Mouse (Mus musculus) heart, embryonic 15.5 days (tissue): ENCODE data around the gene Clca3a1. TPM values are rescaled to one million over a fixed set of nuclear protein-coding genes. Genes with fewer than 3 reads are reported as not detected.
A peak's percentile ranks its signal among the peaks of the same experiment; 100 is the strongest.

Experiments
- ATAC-seq: fragments of 200-750 bp; cut with Nextera tagmentation; replicated peaks from 2 replicates; pipeline ENCODE4 v1.8.0; 2017; ENCODE audit warnings: low read depth, moderate TSS enrichment; ENCODE audit not compliant: insufficient number of reproducible peaks, insufficient read depth, low FRiP score
- H3K27ac ChIP-seq: fragments of 300-500 bp; sonication (generic); 2 replicates; pipeline ENCODE4 v1.5.1; 2015; ENCODE audit warnings: mild to moderate bottlenecking, inconsistent platforms
- H3K27me3 ChIP-seq: fragments of 300-500 bp; sonication (generic); 2 replicates; pipeline ENCODE4 v1.6.1; 2015; ENCODE audit warnings: inconsistent platforms
- H3K36me3 ChIP-seq: fragments of 300-500 bp; sonication (generic); 2 replicates; pipeline ENCODE4 v1.6.1; 2015; ENCODE audit warnings: mild to moderate bottlenecking, inconsistent platforms
- H3K4me1 ChIP-seq: fragments of 300-500 bp; sonication (generic); replicated peaks from 2 replicates; pipeline ENCODE4 v1.6.1; 2015; ENCODE audit warnings: inconsistent platforms
- H3K4me2 ChIP-seq: fragments of 300-500 bp; sonication (generic); 2 replicates; pipeline ENCODE4 v1.6.1; 2015; ENCODE audit warnings: inconsistent platforms, mild to moderate bottlenecking, moderate library complexity
- H3K4me3 ChIP-seq: fragments of 300-500 bp; sonication (generic); 2 replicates; pipeline ENCODE4 v1.5.1; 2015; ENCODE audit warnings: mild to moderate bottlenecking, inconsistent platforms
- H3K9ac ChIP-seq: fragments of 300-500 bp; sonication (generic); 2 replicates; pipeline ENCODE4 v1.6.1; 2015; ENCODE audit warnings: mild to moderate bottlenecking, inconsistent platforms
- H3K9me3 ChIP-seq: fragments of 300-500 bp; sonication (generic); replicated peaks from 2 replicates; pipeline ENCODE4 v1.6.1; 2016; ENCODE audit warnings: inconsistent platforms
- WGBS: fragments of 180-500 bp; shearing (Covaris S2); methylation state at CpG from one replicate; pipeline ENCODE4 v1.1.7; 2015; ENCODE audit warnings: mixed read lengths; 5-methylcytosine and 5-hydroxymethylcytosine counted together
- polyA plus RNA-seq: library from polyadenylated mRNA; unstranded; fragments of >200 nt; fragmentation: Nextera tagmentation; extraction: Ambion mirVana; gene quantifications from 2 replicates; pipeline ENCODE4 v1.2.1, GENCODE M21; 2015

Gene Clca3a1
- polyA plus RNA-seq, 1 experiment from 2014 or later = 17.3 TPM

DNA sequence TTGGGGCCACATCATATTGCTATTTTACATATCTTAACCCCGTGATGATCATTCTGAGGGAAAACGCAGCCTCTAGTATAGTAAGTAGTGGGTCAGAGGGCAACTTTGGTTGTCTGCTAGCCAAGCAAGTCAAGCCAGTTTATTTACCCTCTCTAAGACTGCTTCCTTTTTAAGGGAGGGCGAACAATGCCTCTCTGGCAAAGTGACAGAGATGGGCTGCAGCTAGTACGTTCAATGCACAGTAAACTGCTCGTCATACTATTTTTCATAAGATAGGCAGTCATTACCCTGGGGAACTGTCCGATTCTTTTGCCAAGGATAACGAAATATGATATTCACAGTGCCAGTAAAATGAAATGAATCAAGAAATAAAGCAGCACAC is 42.1 kb downstream of the Clca3a1 start:
- WGBS = 11% methylated on average over 7 of the region's 7 CpGs
- H3K9ac ChIP-seq = peak overlapping the region; percentile 95
- no peaks in the 10 kb centered on the region for H3K36me3 ChIP-seq
- peak overlapping the region; percentile 66 for H3K4me3 ChIP-seq
- no peaks in the 10 kb centered on the region for H3K27me3 ChIP-seq
- peak overlapping the region; percentile 67 for H3K4me2 ChIP-seq
- H3K9me3 ChIP-seq = no peaks in the 10 kb centered on the region
- H3K27ac ChIP-seq = peak overlapping the region; percentile 100
- peaks cover 49% of the 10 kb centered on the region for H3K4me1 ChIP-seq
- ATAC-seq = no peak

- Histone ChIP-seq H3K4me2 (peak overlapping the region; percentile 67), H3K9me3 (no peaks in the 10 kb centered on the region), H3K27me3 (no peaks in the 10 kb centered on the region), H3K4me3 (peak overlapping the region; percentile 6; the same call in 1 of the 2 replicates), H3K4me1 (peaks cover 54% of the 10 kb centered on the region), H3K27ac (no peak overlapping the region), H3K36me3 (no peaks in the 10 kb centered on the region), H3K9ac (no peak overlapping the region)
- 73% methylated on average over 6 of the region's 6 CpGs for WGBS
- ATAC-seq = no peak
These were observed 42.9 kb downstream of the Clca3a1 start for GRCm38 (mm10) chr3:144717835-144718234.

- Histone ChIP-seq H3K27me3 (no peaks in the 10 kb centered on the region), H3K36me3 (peaks cover under 1% of the 10 kb centered on the region; the same call in 1 of the 2 replicates), H3K4me2 (0 out of 2 replicates have a peak overlapping the region, but pooled peaks have one; percentile 4), H3K4me3 (no peak overlapping the region), H3K4me1 (peaks cover 54% of the 10 kb centered on the region), H3K9me3 (no peaks in the 10 kb centered on the region), H3K27ac (no peak overlapping the region), H3K9ac (no peak overlapping the region)
- no peak for ATAC-seq
- WGBS = 74% methylated on average over 3 of the region's 3 CpGs
These were observed 43.7 kb downstream of the Clca3a1 start for GRCm38 (mm10) chr3:144717121-144717520.

DNA sequence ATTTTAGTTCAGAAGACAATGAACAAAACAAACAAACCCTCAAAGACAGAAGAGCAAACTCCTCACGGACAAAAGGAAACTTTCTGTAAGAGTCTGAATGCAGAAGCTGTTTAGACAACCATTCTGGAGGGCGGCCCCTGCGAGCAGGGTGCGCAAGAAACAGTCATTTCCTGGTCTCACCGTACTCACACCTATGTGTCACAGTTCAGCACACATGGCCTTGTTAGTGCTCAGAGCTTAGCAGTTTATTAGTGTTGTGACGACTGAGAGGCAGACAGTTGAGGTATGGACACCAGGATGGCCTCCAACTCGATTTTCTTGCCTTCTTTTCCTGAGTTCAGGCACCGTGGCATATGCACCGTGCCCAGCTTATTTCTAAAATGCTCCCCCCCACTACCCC is 44.9 kb downstream of the Clca3a1 start:
- H3K9me3 ChIP-seq = no peaks in the 10 kb centered on the region
- WGBS = 53% methylated on average over 9 of the region's 9 CpGs
- H3K27ac ChIP-seq = peak overlapping the region; percentile 37; the same call in 1 of the 2 replicates
- H3K4me1 ChIP-seq = peaks cover 48% of the 10 kb centered on the region
- H3K4me2 ChIP-seq = peak overlapping the region; percentile 21
- no peak for ATAC-seq
- no peaks in the 10 kb centered on the region for H3K27me3 ChIP-seq
- peaks cover 12% of the 10 kb centered on the region for H3K36me3 ChIP-seq
- H3K4me3 ChIP-seq = 0 out of 2 replicates have a peak overlapping the region, but pooled peaks have one; percentile 0
- H3K9ac ChIP-seq = no peak overlapping the region

DNA sequence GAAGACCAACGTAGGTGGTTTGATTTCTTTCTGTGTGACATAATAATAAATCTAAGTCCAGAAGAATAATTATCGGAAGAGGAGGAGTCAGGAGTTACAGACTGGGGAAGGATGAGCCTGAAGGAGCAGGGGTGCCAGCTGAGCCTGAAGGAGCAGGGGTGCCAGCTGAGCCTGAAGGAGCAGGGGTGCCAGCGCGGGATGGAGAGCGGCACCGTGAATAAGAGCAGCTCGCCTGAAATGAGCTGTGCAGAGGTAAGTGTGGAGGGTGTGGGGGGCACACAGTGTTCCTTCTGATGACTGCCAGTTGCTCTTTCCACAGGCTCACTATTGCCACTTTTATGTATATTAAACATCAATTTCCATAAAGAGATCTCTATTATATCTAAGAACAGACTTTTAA is 45.7 kb downstream of the Clca3a1 start:
- no peak for ATAC-seq
- H3K27ac ChIP-seq = peak overlapping the region; percentile 82
- peak overlapping the region; percentile 42 for H3K4me2 ChIP-seq
- no peak overlapping the region for H3K4me3 ChIP-seq
- peaks cover 43% of the 10 kb centered on the region for H3K4me1 ChIP-seq
- H3K36me3 ChIP-seq = peaks cover 14% of the 10 kb centered on the region
- H3K9me3 ChIP-seq = no peaks in the 10 kb centered on the region
- 68% methylated on average over 7 of the region's 7 CpGs for WGBS
- H3K27me3 ChIP-seq = no peaks in the 10 kb centered on the region
- 0 out of 2 replicates have a peak overlapping the region, but pooled peaks have one; percentile 31 for H3K9ac ChIP-seq

GRCm38 (mm10) chr3:144714606-144715005 is 46.2 kb downstream of the Clca3a1 start:
- H3K9ac ChIP-seq = no peak overlapping the region

DNA sequence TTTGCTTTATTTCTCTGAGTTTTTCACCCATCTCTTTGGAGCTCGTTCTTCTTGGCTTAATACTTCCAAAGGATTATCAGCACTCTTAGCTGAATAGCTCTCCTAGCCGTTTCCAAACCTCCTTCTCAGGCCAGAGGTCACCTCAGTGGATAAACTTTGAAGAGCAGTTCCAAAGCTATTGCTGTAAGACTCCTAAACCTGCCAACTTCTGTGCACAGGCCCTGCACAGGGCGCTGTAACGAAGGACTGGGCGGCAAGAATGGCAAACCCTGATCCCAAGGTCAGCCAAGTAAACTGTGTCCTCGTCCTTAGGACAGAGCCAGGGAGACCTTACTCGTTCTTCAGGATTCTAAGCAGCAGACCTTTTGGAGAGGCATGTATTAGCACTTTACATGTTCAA is 46.7 kb downstream of the Clca3a1 start:
- H3K27ac ChIP-seq = peak overlapping the region; percentile 82
- no peak overlapping the region for H3K4me3 ChIP-seq
- no peak overlapping the region for H3K9ac ChIP-seq
- ATAC-seq = no peak
- no peaks in the 10 kb centered on the region for H3K9me3 ChIP-seq
- peaks cover 43% of the 10 kb centered on the region for H3K4me1 ChIP-seq
- no peaks in the 10 kb centered on the region for H3K27me3 ChIP-seq
- H3K36me3 ChIP-seq = peaks cover 16% of the 10 kb centered on the region
- H3K4me2 ChIP-seq = 0 out of 2 replicates have a peak overlapping the region, but pooled peaks have one; percentile 9
- WGBS = 38% methylated on average over 7 of the region's 7 CpGs

More at GRCm38 (mm10) chr3:144714606-144715005, 46.2 kb downstream of the Clca3a1 start:
- no peak overlapping the region for H3K4me3 ChIP-seq
- 38% methylated on average over 8 of the region's 8 CpGs for WGBS
- peak overlapping the region; percentile 82 for H3K27ac ChIP-seq
- H3K9me3 ChIP-seq = no peaks in the 10 kb centered on the region
- no peaks in the 10 kb centered on the region for H3K27me3 ChIP-seq
- H3K36me3 ChIP-seq = peaks cover 14% of the 10 kb centered on the region
- peak; percentile 64; the same call in 1 of the 2 replicates for ATAC-seq
- peaks cover 43% of the 10 kb centered on the region for H3K4me1 ChIP-seq
- peak overlapping the region; percentile 42; the same call in 1 of the 2 replicates for H3K4me2 ChIP-seq

DNA sequence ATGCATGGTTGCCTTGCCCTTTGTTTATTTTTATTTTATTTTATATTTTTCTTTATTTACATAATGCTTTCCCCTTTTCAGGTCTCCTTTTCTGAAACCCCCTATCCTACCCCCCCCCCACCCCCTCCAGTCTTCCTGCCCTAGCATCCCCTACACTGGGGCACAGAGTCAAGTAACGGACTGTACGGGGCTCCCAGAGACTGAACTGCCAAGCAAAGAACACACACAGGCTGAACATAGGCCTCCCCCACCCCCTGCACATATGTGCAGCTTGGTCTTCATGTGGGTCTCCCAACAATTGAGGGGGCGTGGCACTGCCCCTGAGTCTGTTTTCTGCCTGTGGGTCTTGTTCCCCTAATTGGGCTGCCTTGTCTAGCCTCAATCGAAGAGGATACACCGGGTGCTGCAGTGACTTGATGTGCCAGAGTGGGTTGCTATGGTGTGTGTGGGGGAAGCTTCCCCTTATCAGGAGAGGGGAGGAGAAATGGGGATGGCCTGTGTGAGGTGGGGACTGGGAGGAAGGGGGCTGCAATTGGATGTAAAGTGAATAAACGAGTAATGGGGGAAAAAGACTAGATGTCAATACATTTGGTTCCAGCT is 49.1 kb downstream of the Clca3a1 start:
- ATAC-seq = no peak
- peaks cover 28% of the 10 kb centered on the region for H3K36me3 ChIP-seq

DNA sequence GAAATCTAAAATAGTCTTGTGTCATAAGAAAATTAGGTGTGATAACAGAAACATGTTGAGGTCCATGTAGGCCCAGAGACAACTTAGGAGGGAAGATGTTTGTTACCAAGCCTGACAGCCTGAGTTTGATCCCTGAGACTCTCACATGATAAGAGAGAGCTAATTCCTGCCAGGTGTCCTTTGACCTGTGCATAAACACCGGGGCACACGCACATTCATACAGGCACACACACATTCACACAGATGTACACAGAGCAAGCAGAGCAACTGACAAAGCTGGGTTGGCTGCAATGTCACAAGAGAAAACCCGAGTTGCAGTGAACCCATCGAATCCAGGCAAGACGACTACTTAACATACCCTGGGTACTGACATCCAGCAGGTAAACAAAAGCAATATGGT is 52.2 kb downstream of the Clca3a1 start:
- Histone ChIP-seq H3K36me3 (peaks cover 36% of the 10 kb centered on the region), H3K27ac (no peak overlapping the region), H3K4me3 (no peak overlapping the region), H3K4me1 (peaks cover 4% of the 10 kb centered on the region), H3K27me3 (no peaks in the 10 kb centered on the region), H3K9ac (no peak overlapping the region), H3K9me3 (no peaks in the 10 kb centered on the region), H3K4me2 (no peak overlapping the region)
- ATAC-seq = no peak
- 78% methylated on average over 5 of the region's 5 CpGs for WGBS

More for the DNA sequence above, 49.1 kb downstream of the Clca3a1 start:
- Histone ChIP-seq H3K27me3 (no peaks in the 10 kb centered on the region), H3K27ac (no peak overlapping the region), H3K9me3 (no peaks in the 10 kb centered on the region), H3K4me2 (no peak overlapping the region), H3K4me3 (no peak overlapping the region), H3K4me1 (peaks cover 27% of the 10 kb centered on the region), H3K9ac (no peak overlapping the region)
- WGBS = 76% methylated on average over 6 of the region's 6 CpGs

DNA sequence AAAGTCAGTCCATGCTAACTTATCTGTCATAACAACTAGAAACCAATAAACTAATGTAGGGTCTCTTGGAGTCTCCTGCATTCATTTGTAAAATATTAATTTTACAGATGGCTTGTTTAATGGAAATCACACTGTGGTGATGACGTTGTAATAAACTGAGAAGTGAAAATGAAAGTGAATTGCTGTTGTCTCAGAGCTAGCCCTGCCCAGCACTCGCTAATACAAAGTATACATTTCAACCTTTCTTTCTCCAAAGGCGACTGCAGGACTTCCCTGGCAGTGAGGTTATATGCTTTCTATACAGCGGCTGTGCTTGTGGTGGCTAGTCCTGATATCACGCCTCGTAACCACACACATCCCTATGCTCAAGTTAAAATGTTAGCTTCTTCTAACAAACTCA is 56.8 kb downstream of the Clca3a1 start:
- H3K9ac ChIP-seq = no peak overlapping the region
- peaks cover 43% of the 10 kb centered on the region for H3K36me3 ChIP-seq
- H3K4me1 ChIP-seq = no peaks in the 10 kb centered on the region
- H3K4me3 ChIP-seq = no peak overlapping the region
- WGBS = 87% methylated on average over 6 of the region's 6 CpGs
- H3K27ac ChIP-seq = no peak overlapping the region
- no peak overlapping the region for H3K4me2 ChIP-seq
- H3K27me3 ChIP-seq = no peaks in the 10 kb centered on the region
- no peaks in the 10 kb centered on the region for H3K9me3 ChIP-seq
- no peak for ATAC-seq

GRCm38 (mm10) chr3:144698790-144699433 is 61.9 kb downstream of the Clca3a1 start:
- no peak for ATAC-seq
- Histone ChIP-seq H3K4me1 (no peaks in the 10 kb centered on the region), H3K36me3 (peaks cover 66% of the 10 kb centered on the region), H3K27me3 (no peaks in the 10 kb centered on the region), H3K27ac (no peak overlapping the region), H3K9ac (no peak overlapping the region), H3K4me2 (no peak overlapping the region), H3K4me3 (no peak overlapping the region), H3K9me3 (no peaks in the 10 kb centered on the region)
- WGBS = 67% methylated on average over 5 of the region's 5 CpGs
